Mouse (Mus musculus): ENCODE measurements at regions not wholly inside any gene's neighbourhood (a gene's known extent, or its start where the extent isn't known, plus 50 kb on each side); places are given as distances from the start of the nearest gene placed in this dataset.

- WGBS, result 77% methylated on average over 9 of the region's 9 CpGs
- no peaks in the 10 kb centered on the region for H3K27me3 ChIP-seq (ENCODE audit: control insufficient read depth, insufficient read depth, low read length)
- no peak overlapping the region for H3K4me2 ChIP-seq (replicated peaks; ENCODE audit: low read depth, low read length, severe bottlenecking)
- H3K9me3 ChIP-seq (ENCODE audit: control insufficient read depth, low read length), result no peaks in the 10 kb centered on the region
- peaks cover 4% of the 10 kb centered on the region; the same call in 1 of the 2 replicates for H3K4me1 ChIP-seq (ENCODE audit: control insufficient read depth, insufficient read depth, low read length)
- ATAC-seq (ENCODE audit: low FRiP score, low read depth) (no peak), DNase-seq (ENCODE audit: low spot score) (peak; percentile 12)
- no peak for TF ChIP-seq POLR2A (IDR thresholded peaks at IDR 0.05; ENCODE audit: borderline replicate concordance, extremely low read depth, insufficient read depth, insufficient read length)
- H3K9ac ChIP-seq (ENCODE audit: low read depth, low read length, severe bottlenecking), result no peak overlapping the region
- no peaks in the 10 kb centered on the region for H3K36me3 ChIP-seq (ENCODE audit: control insufficient read depth, insufficient read depth, low read length)
- no peak overlapping the region for H3K4me3 ChIP-seq (replicated peaks; ENCODE audit: low read length)
- no peak overlapping the region for H3K27ac ChIP-seq (replicated peaks; ENCODE audit: low read depth, low read length)
Observed at GRCm38 (mm10) chr2:61398633-61399032, 179.8 kb upstream of the Tank start.

- no peak overlapping the region for H3K9ac ChIP-seq (ENCODE audit: low read depth, low read length, severe bottlenecking)
- H3K4me3 ChIP-seq (replicated peaks; ENCODE audit: low read length), result no peak overlapping the region
- H3K4me1 ChIP-seq (ENCODE audit: control insufficient read depth, insufficient read depth, low read length), result no peaks in the 10 kb centered on the region
- no peaks in the 10 kb centered on the region for H3K36me3 ChIP-seq (ENCODE audit: control insufficient read depth, insufficient read depth, low read length)
- no peak for TF ChIP-seq POLR2A (IDR thresholded peaks at IDR 0.05; ENCODE audit: borderline replicate concordance, extremely low read depth, insufficient read depth, insufficient read length)
- DNase-seq (ENCODE audit: low spot score) (no peak), ATAC-seq (ENCODE audit: low FRiP score, low read depth) (no peak)
- H3K27ac ChIP-seq (replicated peaks; ENCODE audit: low read depth, low read length), result no peak overlapping the region
- H3K27me3 ChIP-seq (ENCODE audit: control insufficient read depth, insufficient read depth, low read length), result no peaks in the 10 kb centered on the region
- H3K9me3 ChIP-seq (ENCODE audit: control insufficient read depth, low read length), result no peaks in the 10 kb centered on the region
- H3K4me2 ChIP-seq (replicated peaks; ENCODE audit: low read depth, low read length, severe bottlenecking), result no peak overlapping the region
Observed at GRCm38 (mm10) chr2:61389622-61390021, 188.8 kb upstream of the Tank start.

- Histone ChIP-seq H3K4me3 (replicated peaks; ENCODE audit: low read length) (no peak overlapping the region), H3K4me2 (replicated peaks; ENCODE audit: low read depth, low read length, severe bottlenecking) (no peak overlapping the region), H3K9ac (ENCODE audit: low read depth, low read length, severe bottlenecking) (no peak overlapping the region), H3K27me3 (ENCODE audit: control insufficient read depth, insufficient read depth, low read length) (no peaks in the 10 kb centered on the region), H3K9me3 (ENCODE audit: control insufficient read depth, low read length) (no peaks in the 10 kb centered on the region), H3K27ac (replicated peaks; ENCODE audit: low read depth, low read length) (no peak overlapping the region), H3K4me1 (ENCODE audit: control insufficient read depth, insufficient read depth, low read length) (no peaks in the 10 kb centered on the region), H3K36me3 (ENCODE audit: control insufficient read depth, insufficient read depth, low read length) (no peaks in the 10 kb centered on the region)
- DNase-seq (ENCODE audit: low spot score) (no peak), ATAC-seq (ENCODE audit: low FRiP score, low read depth) (no peak)
- WGBS, result 67% methylated on average over 1 of the region's 1 CpGs
- no peak for TF ChIP-seq POLR2A (IDR thresholded peaks at IDR 0.05; ENCODE audit: borderline replicate concordance, extremely low read depth, insufficient read depth, insufficient read length)
Observed at GRCm38 (mm10) chr2:61389207-61389606, 189.2 kb upstream of the Tank start.

- Histone ChIP-seq H3K9me3 (ENCODE audit: control insufficient read depth, low read length) (no peaks in the 10 kb centered on the region), H3K4me3 (replicated peaks; ENCODE audit: low read length) (no peak overlapping the region), H3K27ac (replicated peaks; ENCODE audit: low read depth, low read length) (no peak overlapping the region), H3K4me2 (replicated peaks; ENCODE audit: low read depth, low read length, severe bottlenecking) (no peak overlapping the region), H3K4me1 (ENCODE audit: control insufficient read depth, insufficient read depth, low read length) (no peaks in the 10 kb centered on the region), H3K27me3 (ENCODE audit: control insufficient read depth, insufficient read depth, low read length) (no peaks in the 10 kb centered on the region), H3K36me3 (ENCODE audit: control insufficient read depth, insufficient read depth, low read length) (no peaks in the 10 kb centered on the region), H3K9ac (ENCODE audit: low read depth, low read length, severe bottlenecking) (no peak overlapping the region)
- DNase-seq (ENCODE audit: low spot score) (no peak), ATAC-seq (ENCODE audit: low FRiP score, low read depth) (no peak)
- TF ChIP-seq POLR2A (IDR thresholded peaks at IDR 0.05; ENCODE audit: borderline replicate concordance, extremely low read depth, insufficient read depth, insufficient read length), result no peak
- WGBS, result 69% methylated on average over 5 of the region's 5 CpGs
Observed at GRCm38 (mm10) chr2:61387561-61387960, 190.8 kb upstream of the Tank start.

- Histone ChIP-seq H3K27ac (replicated peaks; ENCODE audit: low read depth, low read length) (no peak overlapping the region), H3K9me3 (ENCODE audit: control insufficient read depth, low read length) (no peaks in the 10 kb centered on the region), H3K36me3 (ENCODE audit: control insufficient read depth, insufficient read depth, low read length) (no peaks in the 10 kb centered on the region), H3K4me3 (replicated peaks; ENCODE audit: low read length) (no peak overlapping the region), H3K4me2 (replicated peaks; ENCODE audit: low read depth, low read length, severe bottlenecking) (no peak overlapping the region), H3K4me1 (ENCODE audit: control insufficient read depth, insufficient read depth, low read length) (no peaks in the 10 kb centered on the region), H3K9ac (ENCODE audit: low read depth, low read length, severe bottlenecking) (no peak overlapping the region), H3K27me3 (ENCODE audit: control insufficient read depth, insufficient read depth, low read length) (no peaks in the 10 kb centered on the region)
- 82% methylated on average over 5 of the region's 5 CpGs for WGBS
- no peak for TF ChIP-seq POLR2A (IDR thresholded peaks at IDR 0.05; ENCODE audit: borderline replicate concordance, extremely low read depth, insufficient read depth, insufficient read length)
- no peak for ATAC-seq (ENCODE audit: low FRiP score, low read depth)
- DNase-seq (ENCODE audit: low spot score), result no peak
Observed at GRCm38 (mm10) chr2:61386966-61387365, 191.4 kb upstream of the Tank start.

- no peaks in the 10 kb centered on the region for H3K36me3 ChIP-seq (ENCODE audit: control insufficient read depth, insufficient read depth, low read length)
- no peaks in the 10 kb centered on the region for H3K9me3 ChIP-seq (ENCODE audit: control insufficient read depth, low read length)
- H3K4me1 ChIP-seq (ENCODE audit: control insufficient read depth, insufficient read depth, low read length), result no peaks in the 10 kb centered on the region
- no peak overlapping the region for H3K4me2 ChIP-seq (replicated peaks; ENCODE audit: low read depth, low read length, severe bottlenecking)
- 81% methylated on average over 6 of the region's 6 CpGs for WGBS
- H3K9ac ChIP-seq (ENCODE audit: low read depth, low read length, severe bottlenecking), result no peak overlapping the region
- no peak for DNase-seq (ENCODE audit: low spot score)
- H3K27ac ChIP-seq (replicated peaks; ENCODE audit: low read depth, low read length), result no peak overlapping the region
- H3K27me3 ChIP-seq (ENCODE audit: control insufficient read depth, insufficient read depth, low read length), result no peaks in the 10 kb centered on the region
- H3K4me3 ChIP-seq (replicated peaks; ENCODE audit: low read length), result no peak overlapping the region
- ATAC-seq (ENCODE audit: low FRiP score, low read depth), result no peak
- no peak for TF ChIP-seq POLR2A (IDR thresholded peaks at IDR 0.05; ENCODE audit: borderline replicate concordance, extremely low read depth, insufficient read depth, insufficient read length)
Observed at GRCm38 (mm10) chr2:61384467-61384866, 193.9 kb upstream of the Tank start.

Measured in limb, embryonic 14.5 days (tissue).